Mouse (Mus musculus) bone marrow macrophage, adult 2 months (primary cell): ENCODE results near the gene Sugp1. TPM values are rescaled to one million over a fixed set of nuclear protein-coding genes. Genes with fewer than 3 reads are reported as not detected.

ENCODE experiments used
- H3K27ac ChIP-seq: 2 replicates; pipeline ENCODE4 v1.5.1; 2012; ENCODE audit warnings: low read depth, low read length; ENCODE audit not compliant: insufficient read depth
- H3K4me1 ChIP-seq: 2 replicates; pipeline ENCODE4 v1.6.1; 2012; ENCODE audit warnings: low read length; ENCODE audit not compliant: control insufficient read depth, insufficient read depth
- H3K4me3 ChIP-seq: 2 replicates; pipeline ENCODE4 v1.5.1; 2012; ENCODE audit warnings: mild to moderate bottlenecking, low read length, moderate library complexity; ENCODE audit not compliant: insufficient read depth
- CTCF ChIP-seq: IDR thresholded peaks from 2 replicates; pipeline ENCODE4 v1.5.1; 2012; ENCODE audit warnings: low read depth, mild to moderate bottlenecking, low read length, moderate library complexity
- POLR2A ChIP-seq: IDR thresholded peaks from 2 replicates; pipeline ENCODE4 v1.6.1; 2012; ENCODE audit warnings: mild to moderate bottlenecking, low read depth, low read length, borderline replicate concordance
- polyA plus RNA-seq: library from polyadenylated mRNA; stranded (reverse); fragments of >200 nt; gene quantifications from 2 replicates; pipeline ENCODE4 v1.2.4, GENCODE M21; 2012; ENCODE audit not compliant: missing spikeins, insufficient read depth, insufficient read length

Gene Sugp1
- polyA plus RNA-seq = 23.4 and 25.5 TPM in 2 replicates

- peaks cover 20% of the 10 kb centered on the region for H3K4me1 ChIP-seq
- no peak; the same call in 1 of the 2 replicates for TF ChIP-seq POLR2A
- TF ChIP-seq CTCF = peak; percentile 8; the same call in 1 of the 2 replicates
- H3K27ac ChIP-seq = peak within 1 kb of the TSS; percentile 83
- peak within 1 kb of the TSS; percentile 96 for H3K4me3 ChIP-seq
Observed at GRCm38 (mm10) chr8:70042583-70043455, at the start of gene Sugp1, which contains the start of gene Mau2. Sugp1 (plus strand) TSS chr8:70042813. Mau2 (minus strand) TSS chr8:70042734.

- Histone ChIP-seq H3K4me3 (peak overlapping the region; percentile 93), H3K27ac (peak overlapping the region; percentile 86), H3K4me1 (peaks cover 22% of the 10 kb centered on the region)
- TF ChIP-seq CTCF (no peak), POLR2A (no peak)
Observed at GRCm38 (mm10) chr8:69995422-69995775, 47.2 kb upstream of the Sugp1 start.

DNA sequence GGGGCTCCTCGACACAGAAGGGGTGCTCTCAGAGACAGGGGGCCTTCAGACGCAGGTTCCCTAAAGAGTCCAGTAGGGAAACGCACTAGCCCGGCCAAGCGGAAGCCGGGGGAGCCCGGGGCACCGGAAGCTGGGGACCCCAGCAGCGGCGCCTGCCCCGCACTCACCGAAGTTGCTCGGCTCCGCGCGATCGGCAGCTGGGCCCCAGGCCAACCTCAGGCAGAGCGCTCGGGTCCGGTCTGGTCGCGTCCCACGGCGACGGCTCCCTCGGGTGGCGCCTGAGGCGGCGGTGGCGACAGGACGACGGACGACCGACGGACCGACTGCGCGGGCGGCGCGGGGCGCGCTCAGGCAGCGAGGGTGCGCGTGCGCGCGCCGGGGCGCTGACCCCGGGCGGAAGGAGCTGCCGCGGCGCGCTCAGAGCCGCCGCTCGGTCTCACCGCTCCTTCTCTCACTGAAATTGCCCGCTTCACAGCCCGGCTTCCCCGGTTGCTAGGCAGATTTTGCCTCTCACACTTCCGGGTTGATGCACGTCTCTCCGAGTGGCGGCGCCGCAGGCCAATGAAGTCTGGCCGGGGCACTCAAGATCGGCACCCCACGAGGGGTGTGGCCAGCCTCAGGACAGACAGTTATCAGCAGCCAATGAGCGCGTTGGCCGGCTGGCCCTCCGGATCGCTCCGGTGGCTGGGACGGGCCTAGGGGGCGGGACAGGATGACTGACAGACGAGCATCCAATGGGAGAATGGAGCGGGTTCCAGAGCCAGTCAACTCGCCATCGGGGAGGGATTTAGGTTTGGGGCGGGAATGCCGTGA, 46.6 kb upstream of the Sugp1 start, which contains the start of gene Gatad2a:
Gene Gatad2a, minus strand, starts transcription at position 609 of the 813 bp plus-strand sequence.
- no peak for TF ChIP-seq POLR2A
- H3K27ac ChIP-seq = peak within 1 kb of the TSS; percentile 90
- H3K4me1 ChIP-seq = peaks cover 23% of the 10 kb centered on the region
- H3K4me3 ChIP-seq = peak within 1 kb of the TSS; percentile 93

DNA sequence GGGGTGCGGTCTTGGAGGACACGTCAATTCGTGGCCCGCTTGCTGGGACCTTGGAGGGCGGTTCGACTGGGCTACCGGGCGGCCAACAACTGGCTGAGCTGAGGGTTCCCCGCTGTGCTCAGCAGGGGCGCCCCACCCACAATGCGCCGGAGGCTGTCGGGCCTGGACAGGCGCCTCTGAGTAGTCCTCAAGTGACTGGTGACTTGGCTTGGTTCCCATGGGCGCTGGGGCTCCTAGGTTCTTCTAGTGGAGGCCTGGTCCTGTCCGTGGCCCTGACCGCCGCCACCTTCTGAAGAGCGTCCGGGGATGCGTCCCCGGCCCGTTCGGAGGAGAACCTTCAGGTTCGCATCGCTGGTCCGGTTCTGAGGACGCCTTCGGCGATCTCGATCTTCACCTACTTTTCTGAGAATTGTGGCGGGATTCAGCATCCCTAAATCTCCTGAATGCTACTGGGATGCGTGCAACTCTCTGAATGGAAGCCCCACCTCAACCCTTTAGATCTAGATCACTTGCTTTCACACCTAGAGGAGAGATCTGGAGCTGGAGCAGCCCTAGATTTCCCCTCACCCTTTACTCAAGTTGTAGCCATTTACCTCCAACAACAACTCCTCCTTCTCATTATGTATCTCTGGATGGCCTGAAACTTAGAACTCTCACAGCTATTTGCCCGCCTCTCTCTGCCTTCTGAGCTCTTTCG, 45.9 kb upstream of the Sugp1 start:
- peak overlapping the region; percentile 90 for H3K27ac ChIP-seq
- TF ChIP-seq POLR2A (no peak), CTCF (no peak)
- H3K4me1 ChIP-seq = peaks cover 23% of the 10 kb centered on the region
- peak overlapping the region; percentile 74 for H3K4me3 ChIP-seq

- no peak overlapping the region for H3K4me3 ChIP-seq
- peaks cover 30% of the 10 kb centered on the region for H3K4me1 ChIP-seq
- no peak overlapping the region for H3K27ac ChIP-seq
- TF ChIP-seq POLR2A = no peak
- no peak for TF ChIP-seq CTCF
Observed at GRCm38 (mm10) chr8:69998706-69999105, 43.9 kb upstream of the Sugp1 start.

GRCm38 (mm10) chr8:69999236-69999635, 43.4 kb upstream of the Sugp1 start:
- Histone ChIP-seq H3K4me3 (no peak overlapping the region), H3K27ac (no peak overlapping the region), H3K4me1 (peaks cover 28% of the 10 kb centered on the region)
- TF ChIP-seq CTCF = no peak
- no peak for TF ChIP-seq POLR2A

- Histone ChIP-seq H3K4me1 (peaks cover 29% of the 10 kb centered on the region), H3K27ac (0 out of 2 replicates have a peak overlapping the region, but pooled peaks have one; percentile 1), H3K4me3 (no peak overlapping the region)
- TF ChIP-seq POLR2A (no peak), CTCF (no peak)
Observed at GRCm38 (mm10) chr8:70000226-70000625, 42.4 kb upstream of the Sugp1 start.

DNA sequence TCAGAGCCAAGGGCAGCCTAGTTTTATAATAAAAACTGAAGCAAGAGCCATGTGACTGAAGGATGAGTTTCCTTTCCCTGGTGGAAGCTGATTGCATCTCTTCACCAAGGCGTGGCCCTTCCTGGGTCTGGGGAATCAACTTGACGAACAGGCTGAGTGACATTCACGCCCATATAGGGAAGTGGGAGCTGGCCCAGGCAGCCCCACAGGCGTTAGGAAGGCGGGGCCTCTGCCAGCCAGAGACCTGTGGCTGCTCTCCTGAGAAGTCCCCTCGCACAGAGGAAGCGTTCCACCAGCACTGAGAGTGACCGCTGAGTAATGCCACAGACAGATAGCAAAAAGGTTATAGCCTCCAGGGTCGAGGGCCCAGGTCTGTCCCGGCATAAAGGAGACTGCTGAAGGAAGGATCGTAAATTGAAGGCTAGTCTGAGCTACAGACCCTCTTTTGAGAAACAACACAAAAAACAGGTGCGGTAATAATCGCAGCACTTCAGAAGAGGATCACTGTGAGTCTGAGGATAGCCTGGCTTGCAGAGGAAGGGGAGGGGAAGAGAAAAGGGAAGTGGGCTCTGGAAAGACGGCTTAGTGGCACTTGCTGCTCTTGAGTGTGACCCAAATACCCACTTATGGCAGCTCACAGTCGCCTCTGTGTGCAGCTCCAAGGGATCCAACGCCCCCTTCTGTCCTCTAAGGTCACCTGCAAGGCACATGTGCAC, 41.3 kb upstream of the Sugp1 start:
- no peak for TF ChIP-seq POLR2A
- TF ChIP-seq CTCF = no peak
- Histone ChIP-seq H3K4me3 (peak overlapping the region; percentile 58), H3K4me1 (peaks cover 32% of the 10 kb centered on the region), H3K27ac (peak overlapping the region; percentile 99)

DNA sequence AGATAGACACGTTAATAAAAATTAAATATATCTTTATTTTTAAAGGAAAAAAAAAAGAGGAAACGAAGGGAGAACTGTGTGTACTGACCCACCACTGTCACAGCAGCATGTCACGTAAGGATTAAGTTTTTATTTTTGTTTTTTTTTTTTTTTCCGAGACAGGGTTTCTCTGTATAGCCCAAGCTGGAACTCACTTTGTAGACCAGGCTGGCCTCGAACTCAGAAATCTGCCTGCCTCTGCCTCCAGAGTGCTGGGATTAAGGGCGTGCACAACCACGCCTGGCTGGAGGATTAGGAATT, 40.8 kb upstream of the Sugp1 start:
- H3K27ac ChIP-seq = peak overlapping the region; percentile 99
- peak overlapping the region; percentile 21; the same call in 1 of the 2 replicates for H3K4me3 ChIP-seq

More for the DNA sequence above, 40.8 kb upstream of the Sugp1 start:
- peaks cover 32% of the 10 kb centered on the region for H3K4me1 ChIP-seq
